Mouse (Mus musculus) heart, adult 18-20 months (tissue): Measurements from ENCODE around the gene Sufu. TPM values are rescaled to one million over a fixed set of nuclear protein-coding genes. Genes with fewer than 3 reads are reported as not detected.

Experiments used
- DNase-seq, 2 experiments: peaks; one replicate each; pipeline ENCODE4 v3.0.0; 2021 to 2022; ENCODE audit warnings: mixed read lengths in 1 of 2
- total RNA-seq, 2 experiments: library from RNA; stranded (reverse); gene quantifications; 2 replicates each; pipeline ENCODE4 v1.2.3; 2021

The Sufu gene
- total RNA-seq, 2 experiments from 2014 or later: 10.1 to 11.6 TPM

DNA sequence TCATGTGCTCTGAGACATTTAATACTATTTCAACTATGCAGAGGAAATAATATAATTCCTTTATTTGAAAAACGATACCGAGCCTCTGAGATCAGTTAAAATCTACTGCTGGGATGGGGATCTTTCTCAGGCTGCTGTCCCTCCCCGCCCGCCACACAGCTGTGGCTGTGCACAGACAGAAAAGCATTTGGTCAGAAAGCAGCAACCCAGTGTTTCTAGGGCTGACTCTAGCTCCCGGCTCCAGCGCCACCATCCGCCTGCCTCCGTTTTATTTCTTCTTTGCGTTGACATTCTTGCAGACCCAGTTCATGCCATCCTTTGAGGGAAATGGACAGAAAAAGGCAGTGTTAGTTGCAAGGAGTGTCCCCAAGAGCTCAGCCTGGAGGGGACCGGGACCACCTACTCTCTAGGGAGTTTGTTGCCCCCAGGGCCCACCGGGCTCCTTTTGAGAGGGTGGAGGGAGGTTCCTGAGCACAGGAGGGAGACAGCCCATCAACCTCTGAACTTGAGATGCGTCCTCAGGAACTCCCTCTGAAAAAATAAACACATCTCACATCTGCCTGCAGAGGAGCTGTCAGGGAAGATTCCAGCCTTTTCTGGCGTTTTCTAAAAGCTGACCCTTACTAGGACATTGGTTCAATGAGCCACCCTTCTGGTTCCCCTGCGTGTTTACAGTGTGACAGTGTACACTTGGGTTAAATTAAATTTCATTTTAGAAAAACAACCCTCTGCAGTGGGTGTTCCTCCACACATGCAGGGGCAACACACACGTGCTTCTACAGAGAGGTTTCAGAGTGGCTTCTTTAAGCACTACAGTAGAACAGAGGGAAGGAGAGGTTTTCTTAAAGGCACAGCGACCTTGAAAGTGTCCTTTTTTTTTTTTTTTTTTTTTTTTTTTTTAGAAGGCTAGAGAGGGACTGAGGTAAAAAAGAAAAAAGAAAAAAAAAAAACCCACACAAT lies 134.7 kb downstream of the Sufu start:
- DNase-seq: peak in 1 of 2 experiments; percentile 67

DNA sequence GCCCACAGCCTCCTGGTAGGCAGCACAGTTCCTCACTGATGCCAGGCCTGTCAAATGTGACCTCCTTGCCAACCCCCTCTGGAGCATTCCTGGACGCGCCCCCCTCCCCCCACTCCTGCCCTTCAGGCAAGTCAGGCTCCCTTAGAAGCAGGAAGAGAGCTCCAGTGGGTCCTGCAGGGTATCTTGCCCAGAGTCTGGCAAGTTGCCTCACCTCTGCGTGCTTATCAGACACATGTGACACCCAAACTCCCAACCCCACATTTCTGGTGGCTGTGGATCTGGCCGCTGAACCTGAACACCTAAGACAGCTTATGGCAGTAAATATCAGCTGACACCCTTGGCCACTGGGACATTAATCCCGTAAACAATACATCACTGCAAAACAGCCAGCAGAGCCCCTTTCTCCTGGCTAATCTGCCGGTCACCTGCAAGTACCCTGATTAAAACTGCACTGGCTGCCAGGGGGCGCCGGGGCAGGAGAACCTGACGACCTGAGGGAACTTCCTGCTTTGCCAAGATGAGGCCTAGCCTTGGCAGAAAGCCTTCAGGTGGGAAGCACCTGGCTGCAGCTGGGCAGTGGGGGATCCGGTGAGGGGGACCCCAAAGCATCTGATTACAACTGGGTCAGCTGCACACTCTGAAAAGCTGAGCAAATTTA lies 135.5 kb downstream of the Sufu start:
- DNase-seq: peak; percentile 57 to 70

DNA sequence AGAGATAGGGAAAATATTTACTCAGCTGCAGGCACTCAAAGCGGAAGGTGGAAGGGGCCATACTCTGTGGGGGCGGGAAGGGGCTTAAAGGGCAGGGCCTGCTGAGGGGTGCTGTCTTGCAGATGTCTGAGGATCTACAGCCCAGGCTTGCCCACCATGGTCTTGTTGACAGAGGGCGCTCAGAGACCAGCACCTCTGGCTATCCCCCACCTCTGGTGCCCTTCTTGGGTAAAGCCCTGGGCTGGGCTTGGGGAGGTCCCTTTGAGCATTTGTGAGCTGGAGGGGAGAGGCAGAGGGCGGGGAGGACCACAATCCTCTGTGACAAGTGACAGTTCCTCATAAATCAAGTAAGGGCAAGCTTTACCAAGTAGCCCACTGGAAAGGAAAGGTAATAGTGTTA lies 136.4 kb downstream of the Sufu start:
- no peak for DNase-seq

DNA sequence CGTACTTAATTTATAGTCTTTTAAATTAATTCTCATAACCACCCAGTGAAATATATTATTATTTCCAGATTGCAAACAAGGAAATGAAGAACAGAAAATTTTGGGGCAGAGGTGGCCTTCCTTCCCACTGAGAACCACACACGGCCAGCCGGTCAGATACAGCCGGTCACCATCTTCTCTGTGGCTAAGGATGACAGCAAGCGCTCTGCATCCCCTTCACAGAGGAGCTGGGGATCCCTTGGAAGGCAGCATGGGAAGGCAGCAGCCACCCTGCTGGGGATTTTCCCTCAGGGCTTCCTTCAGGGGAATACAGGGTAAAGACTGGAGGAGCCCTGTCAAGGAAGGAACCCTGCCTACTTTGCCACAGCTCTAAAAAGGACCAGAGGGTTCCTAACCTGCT lies 136.8 kb downstream of the Sufu start:
- no peak for DNase-seq

DNA sequence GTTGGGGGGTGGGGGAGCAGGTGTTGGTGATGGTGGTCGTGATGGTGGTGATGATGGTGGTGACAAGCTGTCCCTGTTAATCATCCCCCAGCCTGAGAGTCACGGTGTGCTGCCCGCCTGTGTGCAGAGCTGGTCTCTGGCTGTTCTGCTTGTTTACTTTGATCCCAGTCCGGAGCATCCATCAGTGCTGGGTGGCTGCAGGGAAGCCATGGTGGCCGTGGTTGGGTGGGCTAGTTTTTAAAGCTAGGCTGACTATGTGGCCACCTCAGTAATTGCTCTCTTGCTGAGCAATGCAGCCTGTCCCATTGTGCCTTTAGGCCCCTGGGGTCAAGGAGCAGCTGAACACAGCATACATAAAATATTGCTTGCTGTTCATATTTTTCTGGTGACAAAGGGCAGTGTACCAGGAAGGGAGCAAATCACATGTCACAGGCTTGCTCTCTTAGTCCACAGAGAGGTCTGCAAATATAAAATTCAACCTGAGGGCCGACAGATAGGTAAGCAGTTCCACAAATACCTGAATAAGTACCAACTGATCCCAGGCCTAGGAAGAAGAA lies 137.9 kb downstream of the Sufu start:
- no peak for DNase-seq

DNA sequence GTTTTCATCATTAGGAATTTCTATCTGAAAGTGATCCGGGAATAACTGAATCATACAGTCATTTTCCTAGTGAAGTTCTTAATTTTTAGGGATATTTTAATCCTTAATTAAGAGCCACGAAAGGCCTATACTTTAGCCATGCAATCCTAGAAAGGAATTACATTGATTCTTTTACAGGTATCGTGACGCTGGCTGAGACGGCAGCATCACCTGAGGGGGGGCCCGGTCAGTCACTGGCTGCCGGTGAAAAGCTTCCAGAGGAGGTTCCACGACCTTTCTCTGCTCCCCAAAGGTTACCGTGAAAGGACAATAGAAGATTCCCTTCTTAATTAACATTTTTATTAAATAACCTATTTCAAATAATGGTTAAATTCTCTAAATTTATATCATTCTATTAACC lies 140.7 kb downstream of the Sufu start:
- no peak for DNase-seq

DNA sequence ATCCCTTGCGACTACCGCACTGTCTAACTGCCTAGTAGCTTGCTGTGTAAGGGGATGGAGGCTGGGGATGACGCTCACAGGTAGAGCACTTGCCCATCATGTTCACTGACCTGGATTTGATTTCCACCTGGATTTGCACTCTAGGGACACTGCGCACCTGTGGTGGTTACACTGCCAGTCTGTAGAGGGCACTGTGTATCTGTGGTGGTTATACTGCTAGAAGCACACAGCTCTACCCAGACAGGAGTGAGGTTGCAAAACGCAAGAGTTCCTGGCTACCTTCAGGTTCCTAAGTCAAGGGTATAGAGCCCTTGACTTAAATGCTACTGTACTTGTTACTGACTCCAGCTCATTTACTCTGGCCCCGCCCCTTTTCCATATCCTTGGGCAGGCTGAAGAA lies 141.5 kb downstream of the Sufu start:
- DNase-seq: no peak

Other genes with a start within 250 kb of the Sufu start
- 1 to 10 TPM; 1.1 to 1.3 TPM for gene Pitx3, start 248.6 kb upstream of the Sufu start, total RNA-seq
- gene Gbf1, start 244.4 kb upstream of the Sufu start, total RNA-seq: 10 to 100 TPM; 38.4 to 41.8 TPM
- gene Nfkb2, start 92.6 kb upstream of the Sufu start, total RNA-seq: 10 to 100 TPM; 19.7 to 22.1 TPM
- under 1 TPM; 0.51 to 0.60 TPM for gene Psd, start 69.7 kb upstream of the Sufu start, total RNA-seq
- gene Fbxl15, start 68.7 kb upstream of the Sufu start, total RNA-seq: 1 to 10 TPM; 6.5 to 6.9 TPM
- 10 to 100 TPM; 91.4 to 92.1 TPM for gene Cuedc2, start 58.2 kb upstream of the Sufu start, total RNA-seq
- gene Mfsd13a, start 55.8 kb upstream of the Sufu start, total RNA-seq: 1 to 10 TPM; 3.7 to 4.0 TPM
- under 1 TPM; 0.69 TPM for gene 2310034G01Rik, start 46.6 kb upstream of the Sufu start, total RNA-seq
- gene Actr1a, start 1.1 kb upstream of the Sufu start, total RNA-seq: 10 to 100 TPM; 86.6 to 89.7 TPM
- 10 to 100 TPM; 33.9 to 38.8 TPM for gene Trim8, start 104.8 kb downstream of the Sufu start, total RNA-seq
- gene Arl3, start 176.3 kb downstream of the Sufu start, total RNA-seq: 10 to 100 TPM; 34.6 to 38.1 TPM
- 1 to 10 TPM; 2.0 to 2.8 TPM for gene Sfxn2, start 176.5 kb downstream of the Sufu start, total RNA-seq
- 10 to 100 TPM; 46.9 to 60.7 TPM for gene Wbp1l, start 202.2 kb downstream of the Sufu start, total RNA-seq